Mouse (Mus musculus): ENCODE data around the gene Nomo1.

- no peak for TF ChIP-seq CTCF (IDR thresholded peaks at IDR 0.05; ENCODE audit: insufficient read depth, low read length)
- TF ChIP-seq POLR2A (IDR thresholded peaks at IDR 0.05; ENCODE audit: borderline replicate concordance, extremely low read depth, low read depth, low read length): no peak
These were observed 66.2 kb downstream of the Nomo1 start for GRCm38 (mm10) chr7:46099682-46100081.
